Mouse (Mus musculus) midbrain, embryonic 13.5 days (tissue): ENCODE results near the gene Gm5798. TPM values are rescaled to one million over a fixed set of nuclear protein-coding genes. Genes with fewer than 3 reads are reported as not detected.
"Not testable (repeated sequence)": the region's sequence is repeated elsewhere in the genome, so short reads cannot be mapped to it uniquely, and the experiment has no call there.

ENCODE experiments used
- ATAC-seq: fragments of 200-750 bp; cut with Nextera tagmentation; 2 replicates; pipeline ENCODE4 v1.8.0; 2017; ENCODE audit warnings: mild to moderate bottlenecking, moderate TSS enrichment, moderate library complexity
- H3K27ac ChIP-seq: fragments of 300-500 bp; sonication (generic); 2 replicates; pipeline ENCODE4 v1.5.1; 2015; ENCODE audit warnings: inconsistent platforms, mild to moderate bottlenecking, moderate library complexity
- H3K27me3 ChIP-seq: fragments of 300-500 bp; sonication (generic); 2 replicates; pipeline ENCODE4 v1.6.1; 2015; ENCODE audit warnings: mild to moderate bottlenecking, inconsistent platforms
- H3K36me3 ChIP-seq: fragments of 300-500 bp; sonication (generic); 2 replicates; pipeline ENCODE4 v1.6.1; 2015; ENCODE audit warnings: mild to moderate bottlenecking, inconsistent platforms
- H3K4me1 ChIP-seq: fragments of 300-500 bp; sonication (generic); replicated peaks from 2 replicates; pipeline ENCODE4 v1.6.1; 2015; ENCODE audit warnings: inconsistent platforms
- H3K4me2 ChIP-seq: fragments of 300-500 bp; sonication (generic); replicated peaks from 2 replicates; pipeline ENCODE4 v1.6.1; 2015; ENCODE audit warnings: moderate library complexity, mild to moderate bottlenecking, inconsistent platforms
- H3K4me3 ChIP-seq: fragments of 300-500 bp; sonication (generic); replicated peaks from 2 replicates; pipeline ENCODE4 v1.5.1; 2015; ENCODE audit warnings: mild to moderate bottlenecking, inconsistent platforms
- H3K9ac ChIP-seq: fragments of 300-500 bp; sonication (generic); replicated peaks from 2 replicates; pipeline ENCODE4 v1.6.1; 2015; ENCODE audit warnings: mild to moderate bottlenecking, inconsistent platforms
- H3K9me3 ChIP-seq: fragments of 300-500 bp; sonication (generic); 2 replicates; pipeline ENCODE4 v1.6.1; 2016; ENCODE audit warnings: mild to moderate bottlenecking, inconsistent platforms
- WGBS: fragments of 180-500 bp; shearing (Covaris S2); methylation state at CpG from one replicate; pipeline ENCODE4 v1.1.7; 2015; 5-methylcytosine and 5-hydroxymethylcytosine counted together
- polyA plus RNA-seq: library from polyadenylated mRNA; unstranded; fragments of >200 nt; fragmentation: Nextera tagmentation; extraction: Ambion mirVana; gene quantifications from 2 replicates; pipeline ENCODE4 v1.2.1, GENCODE M21; 2015

Gm5798 gene
- not detected in 2 replicates for polyA plus RNA-seq

DNA sequence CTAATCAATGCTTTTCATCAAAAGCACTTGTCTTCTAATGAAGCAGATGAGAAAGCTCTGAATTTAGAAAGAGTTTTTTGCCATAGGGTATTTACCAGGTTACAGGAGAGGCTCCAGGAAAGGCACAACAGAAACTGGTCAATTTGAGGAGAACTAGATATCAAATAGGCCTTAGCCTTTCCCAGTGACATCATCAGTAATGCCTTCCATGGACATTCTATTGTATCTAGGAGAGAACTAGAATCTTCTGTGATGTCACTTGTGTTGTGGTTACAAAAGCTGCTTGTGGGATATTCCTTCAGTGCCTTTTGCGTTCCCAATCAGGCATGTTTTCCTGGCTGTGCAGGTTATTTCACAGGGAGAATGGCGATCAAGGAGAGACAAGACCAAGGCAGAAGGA, at the start of gene Gm5798:
Gene Gm5798, plus strand, starts transcription at position 301 of the 400 bp plus-strand sequence.
- not testable (repeated sequence) for H3K27ac ChIP-seq, H3K9ac ChIP-seq, H3K4me2 ChIP-seq, H3K9me3 ChIP-seq, H3K27me3 ChIP-seq, H3K4me1 ChIP-seq, ATAC-seq, H3K4me3 ChIP-seq, H3K36me3 ChIP-seq
- WGBS = 60% methylated on average over 2 of the region's 2 CpGs

- not testable (repeated sequence) for H3K4me1 ChIP-seq, H3K27ac ChIP-seq, H3K9me3 ChIP-seq, ATAC-seq, H3K9ac ChIP-seq, H3K27me3 ChIP-seq, H3K36me3 ChIP-seq, H3K4me2 ChIP-seq, H3K4me3 ChIP-seq
- WGBS = no CpG with 5 or more reads among the region's 3 CpGs
Observed at GRCm38 (mm10) chr14:41386279-41386678, 37.9 kb downstream of the Gm5798 start, which contains the start of gene Gm7945. Gene Gm7945, minus strand, starts transcription at chr14:41386379.

Other genes starting within 250 kb of the Gm5798 start
- gene Mat1a, start 243.6 kb upstream of the Gm5798 start, polyA plus RNA-seq = not detected in 2 replicates
- not detected in 2 replicates for gene Sftpa1, start 216.8 kb upstream of the Gm5798 start, polyA plus RNA-seq
- gene Mbl1, start 197.2 kb upstream of the Gm5798 start, polyA plus RNA-seq = not detected in 2 replicates
- gene Sftpd, start 163.5 kb upstream of the Gm5798 start, polyA plus RNA-seq = not detected in 2 replicates
- 0.17 TPM in 1 of 2 replicates, not detected in the other for gene Gm2832, start 69.8 kb upstream of the Gm5798 start, polyA plus RNA-seq
- gene Gm7945, start 37.8 kb downstream of the Gm5798 start, polyA plus RNA-seq = not detected in 2 replicates
- not detected in 2 replicates for gene Gm6482, start 59.7 kb downstream of the Gm5798 start, polyA plus RNA-seq
- not detected in 2 replicates for gene Gm7954, start 104.9 kb downstream of the Gm5798 start, polyA plus RNA-seq
- not detected in 2 replicates for gene Gm3486, start 140.9 kb downstream of the Gm5798 start, polyA plus RNA-seq
- not detected in 2 replicates for gene Gm7970, start 207.0 kb downstream of the Gm5798 start, polyA plus RNA-seq
- not detected in 2 replicates for gene 1700049E17Rik2, start 224.6 kb downstream of the Gm5798 start, polyA plus RNA-seq